Mouse (Mus musculus): ENCODE results near the gene Olfr552.
"Not testable (repeated sequence)": the region's sequence is repeated elsewhere in the genome, so short reads cannot be mapped to it uniquely, and the experiment has no call there.

Gene Olfr552

GRCm38 (mm10) chr7:102597378-102598031 lies at the start of gene Olfr552:
Olfr552 (plus strand) TSS chr7:102597770.
- no peak for DNase-seq (ENCODE audit: low spot score)

- no peak for DNase-seq (ENCODE audit: low spot score)
Observed at GRCm38 (mm10) chr7:102549570-102549969, 48.0 kb upstream of the Olfr552 start, which contains the start of gene Olfr549. Olfr549 (plus strand) TSS chr7:102549870.

- no peak for DNase-seq (ENCODE audit: low spot score)
Observed at GRCm38 (mm10) chr7:102553279-102553678, 44.3 kb upstream of the Olfr552 start.

GRCm38 (mm10) chr7:102564999-102565997 lies 32.3 kb upstream of the Olfr552 start, which contains the start of gene Trim21:
Trim21 (minus strand) TSS chr7:102565486.
- peak; percentile 85 for DNase-seq (ENCODE audit: low spot score)

GRCm38 (mm10) chr7:102566219-102566618 lies 31.4 kb upstream of the Olfr552 start:
- DNase-seq (ENCODE audit: low spot score): no peak

- no peak for DNase-seq (ENCODE audit: low spot score)
Observed at GRCm38 (mm10) chr7:102571142-102571541, 26.4 kb upstream of the Olfr552 start, which contains the start of gene Olfr550. Olfr550 (plus strand) TSS chr7:102571442.

GRCm38 (mm10) chr7:102573174-102573830 lies 24.3 kb upstream of the Olfr552 start:
- DNase-seq (ENCODE audit: low spot score): peak; percentile 56

GRCm38 (mm10) chr7:102575998-102576397 lies 21.6 kb upstream of the Olfr552 start:
- no peak for DNase-seq (ENCODE audit: low spot score)

- no peak for DNase-seq (ENCODE audit: low spot score)
Observed at GRCm38 (mm10) chr7:102591786-102592185, 5.8 kb upstream of the Olfr552 start, which contains the start of gene Olfr551. Olfr551 (minus strand) TSS chr7:102591886.

GRCm38 (mm10) chr7:102618118-102618517 lies 20.5 kb downstream of the Olfr552 start, which contains the start of gene Olfr553:
Olfr553 (minus strand) TSS chr7:102618218.
- no peak for DNase-seq (ENCODE audit: low spot score)

- DNase-seq (ENCODE audit: low spot score): peak; percentile 1
Observed at GRCm38 (mm10) chr7:102619608-102620007, 22.0 kb downstream of the Olfr552 start.

- DNase-seq (ENCODE audit: low spot score): not testable (repeated sequence)
Observed at GRCm38 (mm10) chr7:102620368-102620767, 22.8 kb downstream of the Olfr552 start.

- peak; percentile 56 for DNase-seq (ENCODE audit: low spot score)
Observed at GRCm38 (mm10) chr7:102636665-102637064, 39.1 kb downstream of the Olfr552 start.

- DNase-seq (ENCODE audit: low spot score): no peak
Observed at GRCm38 (mm10) chr7:102638132-102638531, 40.6 kb downstream of the Olfr552 start, which contains the start of gene Olfr554. Olfr554 (plus strand) TSS chr7:102638432.

GRCm38 (mm10) chr7:102644945-102645344 lies 47.4 kb downstream of the Olfr552 start:
- not testable (repeated sequence) for DNase-seq (ENCODE audit: low spot score)
